Comparison of ENCODE assay signal across 13 mouse cellular contexts in genomic region chr3:36640787-36641186, GRCm38 (mm10). TPM values are rescaled to one million over a fixed set of nuclear protein-coding genes. Genes with fewer than 3 reads are reported as not detected.
DNase-seq lines count a peak whose midpoint lies in the region; ATAC-seq and TF ChIP-seq lines count a peak whose summit lies in the region.
"Had no signal": no experiment of that assay in that cellular context is flagged by ENCODE, and none has a peak within 500 bp of the region (broad histone marks: within the 10 kb centered on the region; RNA-seq: fewer than 3 reads in every experiment).

No protein-coding gene starts in this region.

- no peak overlapping the region for H3K27ac ChIP-seq in forebrain, postnatal 0 days (ENCODE audit: low read depth, low read length)
- no peak overlapping the region for H3K27ac ChIP-seq in forebrain, embryonic 16.5 days (ENCODE audit: low read length)
- no peak overlapping the region for H3K27ac ChIP-seq in liver, embryonic 12.5 days
- no peak overlapping the region for H3K27ac ChIP-seq in cortical plate, adult 2 months (ENCODE audit: insufficient read depth, low read length)
- H3K27ac ChIP-seq: hindbrain, embryonic 15.5 days; midbrain, embryonic 12.5 days; neural tube, embryonic 12.5 days had no signal

- H3K4me3 ChIP-seq in forebrain, postnatal 0 days (ENCODE audit: low read depth, low read length), result no peak overlapping the region
- no peak overlapping the region for H3K4me3 ChIP-seq in forebrain, embryonic 16.5 days (replicated peaks; ENCODE audit: low read length)
- H3K4me3 ChIP-seq in liver, embryonic 12.5 days, result no peak overlapping the region
- H3K4me3 ChIP-seq in E14TG2a.4 (replicated peaks; ENCODE audit: low read length), result no peak overlapping the region
- H3K4me3 ChIP-seq in cortical plate, adult 2 months (ENCODE audit: insufficient read depth, low read length), result no peak overlapping the region
- H3K4me3 ChIP-seq: hindbrain, embryonic 15.5 days; midbrain, embryonic 12.5 days; neural tube, embryonic 12.5 days had no signal

- H3K9me3 ChIP-seq in forebrain, postnatal 0 days (ENCODE audit: low read length), result no peaks in the 10 kb centered on the region
- no peaks in the 10 kb centered on the region for H3K9me3 ChIP-seq in forebrain, embryonic 16.5 days (ENCODE audit: control insufficient read depth, low read length)
- H3K9me3 ChIP-seq in liver, embryonic 12.5 days (replicated peaks), result no peaks in the 10 kb centered on the region
- H3K9me3 ChIP-seq in E14TG2a.4 (ENCODE audit: low read length), result no peaks in the 10 kb centered on the region
- H3K9me3 ChIP-seq: hindbrain, embryonic 15.5 days; midbrain, embryonic 12.5 days; neural tube, embryonic 12.5 days had no signal

- H3K4me1 ChIP-seq in forebrain, postnatal 0 days (ENCODE audit: insufficient read depth), result no peaks in the 10 kb centered on the region
- no peaks in the 10 kb centered on the region for H3K4me1 ChIP-seq in forebrain, embryonic 16.5 days (replicated peaks; ENCODE audit: control insufficient read depth, insufficient read depth, low read length)
- no peaks in the 10 kb centered on the region for H3K4me1 ChIP-seq in liver, embryonic 12.5 days
- H3K4me1 ChIP-seq in E14TG2a.4 (replicated peaks; ENCODE audit: low read depth, low read length), result no peaks in the 10 kb centered on the region
- 0 out of 2 replicates have a peak, but pooled peaks cover 1% of the 10 kb centered on the region for H3K4me1 ChIP-seq in cortical plate, adult 2 months (ENCODE audit: control insufficient read depth, insufficient read depth, low read length)
- H3K4me1 ChIP-seq: hindbrain, embryonic 15.5 days; midbrain, embryonic 12.5 days; neural tube, embryonic 12.5 days had no signal

- H3K4me2 ChIP-seq in forebrain, postnatal 0 days (ENCODE audit: low read depth), result no peak overlapping the region
- no peak overlapping the region for H3K4me2 ChIP-seq in forebrain, embryonic 16.5 days (ENCODE audit: low read length)
- H3K4me2 ChIP-seq in liver, embryonic 12.5 days, result no peak overlapping the region
- H3K4me2 ChIP-seq: hindbrain, embryonic 15.5 days; midbrain, embryonic 12.5 days; neural tube, embryonic 12.5 days had no signal

- WGBS in forebrain, postnatal 0 days, result 70% methylated on average over 2 of the region's 2 CpGs
- 77% methylated on average over 2 of the region's 2 CpGs for WGBS in forebrain, embryonic 16.5 days
- WGBS in liver, embryonic 12.5 days (ENCODE audit: insufficient replicate concordance), result 50% methylated on average over 2 of the region's 2 CpGs

- DNase-seq in forebrain, postnatal 0 days, result no peak
- DNase-seq in liver, result peak; percentile 18
- no peak for DNase-seq in frontal cortex, postnatal 25 days (ENCODE audit: low spot score in 2 of 2)
- no peak for DNase-seq in right cerebral cortex, postnatal 14 days
- DNase-seq: adrenal gland, adult 8-10 months; cerebellum, adult 18-20 months had no signal

- no peak overlapping the region for H3K9ac ChIP-seq in forebrain, postnatal 0 days
- no peak overlapping the region for H3K9ac ChIP-seq in forebrain, embryonic 16.5 days (replicated peaks; ENCODE audit: low read depth, low read length)
- no peak overlapping the region for H3K9ac ChIP-seq in liver, embryonic 12.5 days
- H3K9ac ChIP-seq: hindbrain, embryonic 15.5 days; midbrain, embryonic 12.5 days; neural tube, embryonic 12.5 days had no signal

- no peak for ATAC-seq in forebrain, postnatal 0 days
- ATAC-seq in forebrain, embryonic 16.5 days, result no peak
- ATAC-seq in liver, embryonic 12.5 days, result no peak

- TF ChIP-seq POLR2A in cortical plate, adult 2 months (IDR thresholded peaks at IDR 0.05; ENCODE audit: extremely low read depth, insufficient read depth, low read length), result no peak

- peak; percentile 38 for TF ChIP-seq CTCF in forebrain, postnatal 0 days (IDR thresholded peaks at IDR 0.05; ENCODE audit: low read depth)
- peak; percentile 70 for TF ChIP-seq CTCF in E14TG2a.4 (conservative IDR thresholded peaks at IDR 0.05; ENCODE audit: low read length)
- TF ChIP-seq CTCF in cortical plate, adult 2 months (IDR thresholded peaks at IDR 0.05; ENCODE audit: extremely low read depth, insufficient read depth, low read length), result peak; percentile 26; the same call in 1 of the 2 replicates

- no peaks in the 10 kb centered on the region for H3K36me3 ChIP-seq in forebrain, postnatal 0 days (ENCODE audit: insufficient read depth)
- H3K36me3 ChIP-seq in forebrain, embryonic 16.5 days (ENCODE audit: control insufficient read depth, insufficient read depth), result no peaks in the 10 kb centered on the region
- no peaks in the 10 kb centered on the region for H3K36me3 ChIP-seq in liver, embryonic 12.5 days
- no peaks in the 10 kb centered on the region for H3K36me3 ChIP-seq in E14TG2a.4 (ENCODE audit: insufficient read depth, low read length)
- H3K36me3 ChIP-seq: hindbrain, embryonic 15.5 days; midbrain, embryonic 12.5 days; neural tube, embryonic 12.5 days had no signal

- H3K27me3 ChIP-seq in forebrain, postnatal 0 days (ENCODE audit: insufficient read depth, low read length), result no peaks in the 10 kb centered on the region
- no peaks in the 10 kb centered on the region for H3K27me3 ChIP-seq in forebrain, embryonic 16.5 days (replicated peaks; ENCODE audit: control insufficient read depth, insufficient read depth, low read length)
- no peaks in the 10 kb centered on the region for H3K27me3 ChIP-seq in liver, embryonic 12.5 days (replicated peaks)
- H3K27me3 ChIP-seq in E14TG2a.4 (ENCODE audit: insufficient read depth, low read length), result no peaks in the 10 kb centered on the region
- H3K27me3 ChIP-seq: hindbrain, embryonic 15.5 days; midbrain, embryonic 12.5 days; neural tube, embryonic 12.5 days had no signal

RNA-seq across cellular contexts. Expression of gene Bbs7, which starts 27.5 kb away (rescaled TPM):
- 15.1 and 15.5 TPM in 2 replicates for total RNA-seq in forebrain, postnatal 0 days (2014; rRNA removed)
- 13.4 and 14.9 TPM in 2 replicates for polyA plus RNA-seq in forebrain, postnatal 0 days (2015; fragmentation: Nextera tagmentation; extraction: Ambion mirVana)
- polyA plus RNA-seq in forebrain, embryonic 16.5 days (2015; fragmentation: Nextera tagmentation; extraction: Ambion mirVana), result 21.3 and 21.8 TPM in 2 replicates
- polyA plus RNA-seq in liver, embryonic 12.5 days (2016; fragmentation: Nextera tagmentation; extraction: Ambion mirVana), result 8.3 and 8.9 TPM in 2 replicates
- polyA plus RNA-seq in cortical plate, adult 2 months (2012; rRNA removed), result 16.4 and 16.8 TPM in 2 replicates

RNA-seq across cellular contexts. Expression of gene Trpc3, which starts 49.2 kb away (rescaled TPM):
- total RNA-seq in forebrain, postnatal 0 days (2014; rRNA removed), result 9.7 and 12.3 TPM in 2 replicates
- 3.6 and 8.2 TPM in 2 replicates for polyA plus RNA-seq in forebrain, postnatal 0 days (2015; fragmentation: Nextera tagmentation; extraction: Ambion mirVana)
- 2.9 and 3.6 TPM in 2 replicates for polyA plus RNA-seq in forebrain, embryonic 16.5 days (2015; fragmentation: Nextera tagmentation; extraction: Ambion mirVana)
- polyA plus RNA-seq in liver, embryonic 12.5 days (2016; fragmentation: Nextera tagmentation; extraction: Ambion mirVana), result 0.65 and 0.81 TPM in 2 replicates
- polyA plus RNA-seq in cortical plate, adult 2 months (2012; rRNA removed), result 15.9 and 17.2 TPM in 2 replicates
